Mouse (Mus musculus) embryonic fibroblast, embryonic 13.5 days (primary cell): ENCODE measurements around the gene Slc11a2.

Experiments used
- CTCF ChIP-seq: IDR thresholded peaks from 2 replicates; pipeline ENCODE4 v1.5.1; 2011; ENCODE audit warnings: mild to moderate bottlenecking, control low read depth, low read length, moderate library complexity, borderline replicate concordance; ENCODE audit not compliant: insufficient read depth
- POLR2A ChIP-seq: IDR thresholded peaks from 2 replicates; pipeline ENCODE4 v1.6.1; 2011; ENCODE audit warnings: low read depth, mild to moderate bottlenecking, control low read depth, low read length, moderate library complexity

GRCm38 (mm10) chr15:100351501-100352060 lies 73.3 kb downstream of the Slc11a2 start:
- TF ChIP-seq POLR2A, result no peak
- no peak for TF ChIP-seq CTCF
